Mouse (Mus musculus) midbrain, embryonic 11.5 days (tissue): Measurements from ENCODE around the gene Polr2e. TPM values are rescaled to one million over a fixed set of nuclear protein-coding genes. Genes with fewer than 3 reads are reported as not detected.

ENCODE experiments used
- ATAC-seq: fragments of 200-750 bp; cut with Nextera tagmentation; 2 replicates; pipeline ENCODE4 v1.8.0; 2017; ENCODE audit warnings: moderate TSS enrichment, moderate library complexity; ENCODE audit not compliant: low FRiP score
- DNase-seq: peaks from one replicate; pipeline ENCODE4 v3.0.0; 2015; ENCODE audit warnings: low spot score; ENCODE audit errors: missing footprints
- H3K27ac ChIP-seq: fragments of 300-500 bp; sonication (generic); 2 replicates; pipeline ENCODE4 v1.5.1; 2014; ENCODE audit warnings: low read depth, low read length
- H3K27me3 ChIP-seq: fragments of 300-500 bp; sonication (generic); 2 replicates; pipeline ENCODE4 v1.6.1; 2014; ENCODE audit warnings: mild to moderate bottlenecking, low read length, moderate library complexity, mixed read lengths; ENCODE audit not compliant: control insufficient read depth, insufficient read depth
- H3K36me3 ChIP-seq: fragments of 300-500 bp; sonication (generic); 2 replicates; pipeline ENCODE4 v1.6.1; 2014; ENCODE audit warnings: mild to moderate bottlenecking, low read length, moderate library complexity, mixed read lengths; ENCODE audit not compliant: control insufficient read depth, insufficient read depth
- H3K4me1 ChIP-seq: fragments of 300-500 bp; sonication (generic); 2 replicates; pipeline ENCODE4 v1.6.1; 2014; ENCODE audit warnings: low read length; ENCODE audit not compliant: control insufficient read depth, insufficient read depth
- H3K4me2 ChIP-seq: fragments of 300-500 bp; sonication (generic); 2 replicates; pipeline ENCODE4 v1.6.1; 2014; ENCODE audit warnings: mild to moderate bottlenecking, moderate library complexity
- H3K4me3 ChIP-seq: fragments of 300-500 bp; sonication (generic); 2 replicates; pipeline ENCODE4 v1.5.1; 2014; ENCODE audit warnings: low read depth, low read length
- H3K9ac ChIP-seq: fragments of 300-500 bp; sonication (generic); 2 replicates; pipeline ENCODE4 v1.6.1; 2014; ENCODE audit warnings: low read length
- H3K9me3 ChIP-seq: fragments of 300-500 bp; sonication (generic); 2 replicates; pipeline ENCODE4 v1.6.1; 2016; ENCODE audit warnings: low read length; ENCODE audit not compliant: control insufficient read depth
- WGBS: fragments of 180-500 bp; shearing (Covaris S2); extraction: QIAGEN DNeasy Blood & Tissue Kit; methylation state at CpG from one replicate; pipeline ENCODE4 v1.1.7; 2014; 5-methylcytosine and 5-hydroxymethylcytosine counted together
- polyA plus RNA-seq: library from polyadenylated mRNA; unstranded; fragments of >200 nt; fragmentation: Nextera tagmentation; extraction: Ambion mirVana; gene quantifications from 2 replicates; pipeline ENCODE4 v1.2.1, GENCODE M21; 2014

Polr2e gene
- polyA plus RNA-seq, 1 experiment from 2014 or later: 225 TPM

- peaks cover 5% of the 10 kb centered on the region; the same call in 1 of the 2 replicates for H3K9me3 ChIP-seq
- peaks cover 11% of the 10 kb centered on the region for H3K4me1 ChIP-seq
- H3K9ac ChIP-seq: no peak overlapping the region
- H3K36me3 ChIP-seq: no peaks in the 10 kb centered on the region
- H3K27ac ChIP-seq: no peak overlapping the region
- H3K4me2 ChIP-seq: no peak overlapping the region
- peaks cover 36% of the 10 kb centered on the region for H3K27me3 ChIP-seq
- no peak for ATAC-seq
- 82% methylated on average over 6 of the region's 6 CpGs for WGBS
- H3K4me3 ChIP-seq: no peak overlapping the region
- DNase-seq: no peak
Observed at GRCm38 (mm10) chr10:79991548-79991947, 48.0 kb downstream of the Polr2e start.

GRCm38 (mm10) chr10:79991099-79991498, 48.5 kb downstream of the Polr2e start:
- Histone ChIP-seq H3K27ac (no peak overlapping the region), H3K9me3 (peaks cover 5% of the 10 kb centered on the region; the same call in 1 of the 2 replicates), H3K36me3 (no peaks in the 10 kb centered on the region), H3K27me3 (peaks cover 38% of the 10 kb centered on the region), H3K9ac (no peak overlapping the region), H3K4me1 (peaks cover 14% of the 10 kb centered on the region), H3K4me3 (no peak overlapping the region), H3K4me2 (no peak overlapping the region)
- WGBS: 52% methylated on average over 12 of the region's 12 CpGs
- ATAC-seq (no peak), DNase-seq (no peak)

- Histone ChIP-seq H3K36me3 (no peaks in the 10 kb centered on the region), H3K9me3 (peaks cover 5% of the 10 kb centered on the region; the same call in 1 of the 2 replicates), H3K27ac (no peak overlapping the region), H3K4me1 (peaks cover 18% of the 10 kb centered on the region), H3K9ac (no peak overlapping the region), H3K4me3 (no peak overlapping the region), H3K4me2 (peak overlapping the region; percentile 15; the same call in 1 of the 2 replicates), H3K27me3 (peaks cover 38% of the 10 kb centered on the region)
- ATAC-seq: no peak
- DNase-seq: peak; percentile 90
- 7% methylated on average over 15 of the region's 15 CpGs for WGBS
Observed at GRCm38 (mm10) chr10:79989870-79990269, 49.7 kb downstream of the Polr2e start.

- Histone ChIP-seq H3K27me3 (peaks cover 38% of the 10 kb centered on the region), H3K4me1 (peaks cover 18% of the 10 kb centered on the region), H3K4me2 (peak overlapping the region; percentile 17; the same call in 1 of the 2 replicates), H3K9ac (no peak overlapping the region), H3K36me3 (no peaks in the 10 kb centered on the region), H3K27ac (no peak overlapping the region), H3K9me3 (peaks cover 5% of the 10 kb centered on the region; the same call in 1 of the 2 replicates), H3K4me3 (peak overlapping the region; percentile 34)
- WGBS: 36% methylated on average over 8 of the region's 8 CpGs
- DNase-seq: peak; percentile 88
- no peak for ATAC-seq
Observed at GRCm38 (mm10) chr10:79989272-79989786, 50.3 kb downstream of the Polr2e start.

GRCm38 (mm10) chr10:79988506-79989271, 50.9 kb downstream of the Polr2e start, which contains the start of gene Cnn2:
Cnn2 (plus strand) TSS chr10:79988584.
- peak within 1 kb of the TSS; percentile 34 for H3K4me3 ChIP-seq
- no peak within 1 kb of the TSS; the same call in 1 of the 2 replicates for H3K27ac ChIP-seq
- peak within 1 kb of the TSS; percentile 46 for H3K4me2 ChIP-seq
- DNase-seq (peak; percentile 95), ATAC-seq (no peak)
- H3K27me3 ChIP-seq: peaks cover 38% of the 10 kb centered on the region
- H3K4me1 ChIP-seq: peaks cover 18% of the 10 kb centered on the region
- peak within 1 kb of the TSS; percentile 31 for H3K9ac ChIP-seq
- no peaks in the 10 kb centered on the region for H3K36me3 ChIP-seq
- peaks cover 5% of the 10 kb centered on the region; the same call in 1 of the 2 replicates for H3K9me3 ChIP-seq
- WGBS: 2% methylated on average over 58 of the region's 59 CpGs

GRCm38 (mm10) chr10:79987771-79988505, 51.7 kb downstream of the Polr2e start:
- Histone ChIP-seq H3K4me2 (peak overlapping the region; percentile 46), H3K9ac (peak overlapping the region; percentile 31), H3K27ac (no peak overlapping the region; the same call in 1 of the 2 replicates), H3K9me3 (peaks cover 5% of the 10 kb centered on the region; the same call in 1 of the 2 replicates), H3K4me3 (peak overlapping the region; percentile 34), H3K27me3 (peaks cover 38% of the 10 kb centered on the region), H3K36me3 (no peaks in the 10 kb centered on the region), H3K4me1 (peaks cover 26% of the 10 kb centered on the region)
- ATAC-seq: no peak
- WGBS: 13% methylated on average over 27 of the region's 27 CpGs
- peak; percentile 91 for DNase-seq

GRCm38 (mm10) chr10:79986963-79987362, 52.6 kb downstream of the Polr2e start:
- WGBS: 4% methylated on average over 11 of the region's 11 CpGs
- Histone ChIP-seq H3K4me1 (peaks cover 33% of the 10 kb centered on the region), H3K4me3 (no peak overlapping the region; the same call in 1 of the 2 replicates), H3K4me2 (no peak overlapping the region), H3K27ac (no peak overlapping the region), H3K36me3 (no peaks in the 10 kb centered on the region), H3K9ac (no peak overlapping the region), H3K27me3 (peaks cover 38% of the 10 kb centered on the region), H3K9me3 (peaks cover 5% of the 10 kb centered on the region; the same call in 1 of the 2 replicates)
- DNase-seq: peak; percentile 99
- no peak for ATAC-seq

- H3K36me3 ChIP-seq: no peaks in the 10 kb centered on the region
Observed at GRCm38 (mm10) chr10:79986232-79986878, 53.2 kb downstream of the Polr2e start.

More at GRCm38 (mm10) chr10:79986232-79986878, 53.2 kb downstream of the Polr2e start:
- peak overlapping the region; percentile 90 for H3K4me2 ChIP-seq
- 51% methylated on average over 6 of the region's 6 CpGs for WGBS
- 0 out of 2 replicates have a peak overlapping the region, but pooled peaks have one; percentile 5 for H3K4me3 ChIP-seq
- peaks cover 38% of the 10 kb centered on the region for H3K27me3 ChIP-seq
- peak overlapping the region; percentile 11; the same call in 1 of the 2 replicates for H3K27ac ChIP-seq
- peak; percentile 81 for DNase-seq
- H3K4me1 ChIP-seq: peaks cover 33% of the 10 kb centered on the region
- no peak for ATAC-seq
- peak overlapping the region; percentile 68; the same call in 1 of the 2 replicates for H3K9ac ChIP-seq
- no peaks in the 10 kb centered on the region for H3K9me3 ChIP-seq
